18 mouse cellular contexts compared by ENCODE assay signal in genomic region chr2:181070136-181070535, GRCm38 (mm10). TPM values are rescaled to one million over a fixed set of nuclear protein-coding genes. Genes with fewer than 3 reads are reported as not detected.
DNase-seq lines count a peak whose midpoint lies in the region; ATAC-seq and TF ChIP-seq lines count a peak whose summit lies in the region.
"Had no signal": no experiment of that assay in that cellular context is flagged by ENCODE, and none has a peak within 500 bp of the region (broad histone marks: within the 10 kb centered on the region; RNA-seq: fewer than 3 reads in every experiment).

No protein-coding gene starts in this region.

- 40% methylated on average over 7 of the region's 7 CpGs for WGBS in stomach, embryonic 14.5 days
- WGBS in stomach, postnatal 0 days: 45% methylated on average over 7 of the region's 7 CpGs
- WGBS in thymus, adult 2 months: 72% methylated on average over 7 of the region's 7 CpGs

- no peaks in the 10 kb centered on the region for H3K9me3 ChIP-seq in stomach, embryonic 14.5 days (ENCODE audit: control insufficient read depth, low read depth, low read length)
- no peaks in the 10 kb centered on the region for H3K9me3 ChIP-seq in stomach, postnatal 0 days (ENCODE audit: control insufficient read depth, low read length)
- H3K9me3 ChIP-seq: forebrain, embryonic 15.5 days; heart, embryonic 12.5 days; kidney, embryonic 15.5 days had no signal

- H3K27me3 ChIP-seq in stomach, embryonic 14.5 days (ENCODE audit: control insufficient read depth, insufficient read depth, low read length): no peaks in the 10 kb centered on the region
- H3K27me3 ChIP-seq in stomach, postnatal 0 days (ENCODE audit: control insufficient read depth, insufficient read depth, low read length): no peaks in the 10 kb centered on the region
- no peaks in the 10 kb centered on the region for H3K27me3 ChIP-seq in thymus, adult 2 months (ENCODE audit: control insufficient read depth, insufficient read depth, low read length)
- H3K27me3 ChIP-seq: forebrain, embryonic 15.5 days had no signal

- no peaks in the 10 kb centered on the region for H3K36me3 ChIP-seq in stomach, embryonic 14.5 days (ENCODE audit: control insufficient read depth, insufficient read depth, low read length)
- no peaks in the 10 kb centered on the region for H3K36me3 ChIP-seq in stomach, postnatal 0 days (ENCODE audit: control insufficient read depth, insufficient read depth, low read length)
- H3K36me3 ChIP-seq in thymus, adult 2 months (ENCODE audit: control insufficient read depth, insufficient read depth, low read length): no peaks in the 10 kb centered on the region
- H3K36me3 ChIP-seq: forebrain, embryonic 15.5 days; heart, embryonic 12.5 days; kidney, embryonic 15.5 days had no signal

- no peak for DNase-seq in stomach, postnatal 0 days (ENCODE audit: low spot score)
- peak; percentile 55 to 63 for DNase-seq in layer of hippocampus, adult 2 months (ENCODE audit: low spot score in 2 of 2)
- peak; percentile 75 to 77 for DNase-seq in left cerebral cortex, postnatal 36 days (ENCODE audit: low spot score in 2 of 2)
- no peak for DNase-seq in urinary bladder, postnatal 14 days (ENCODE audit: low spot score)
- no peak for DNase-seq in kidney, postnatal 36 days
- DNase-seq in thymus, adult 2 months: no peak
- DNase-seq: adrenal gland, postnatal 10 days; cerebellum, adult 9-11 months; embryo, embryonic 11 days; heart, postnatal 36 days; lung, adult 2 months; midbrain, embryonic 14.5 days; thymus, postnatal 36 days had no signal

- intact Hi-C loops in left cerebral cortex, postnatal 36 days (cut with DNase I): loop anchor here (5.0 kb wide), 2 partner anchors 38 to 148 kb away; partner anchors contain the start of gene Ythdf1

- no peak for TF ChIP-seq CTCF in stomach, postnatal 0 days (IDR thresholded peaks at IDR 0.05; ENCODE audit: low read depth)
- TF ChIP-seq CTCF in layer of hippocampus, adult 2 months (conservative IDR thresholded peaks at IDR 0.05): no peak
- TF ChIP-seq CTCF in thymus, adult 2 months (IDR thresholded peaks at IDR 0.05; ENCODE audit: borderline replicate concordance, control insufficient read depth, extremely low read depth, insufficient read depth, low read length, poor library complexity): no peak

- no peak overlapping the region for H3K4me3 ChIP-seq in stomach, embryonic 14.5 days (ENCODE audit: low read depth, low read length)
- no peak overlapping the region for H3K4me3 ChIP-seq in stomach, postnatal 0 days (ENCODE audit: low read depth, low read length)
- no peak overlapping the region for H3K4me3 ChIP-seq in layer of hippocampus, adult 2 months
- no peak overlapping the region for H3K4me3 ChIP-seq in thymus, adult 2 months (ENCODE audit: control insufficient read depth, insufficient read depth, low read length)
- H3K4me3 ChIP-seq: forebrain, embryonic 15.5 days; heart, embryonic 12.5 days; kidney, embryonic 15.5 days had no signal

- H3K9ac ChIP-seq in stomach, embryonic 14.5 days (replicated peaks; ENCODE audit: low read depth, low read length): 0 out of 2 replicates have a peak overlapping the region, but pooled peaks have one; percentile 6
- H3K9ac ChIP-seq in stomach, postnatal 0 days (ENCODE audit: low read length): no peak overlapping the region
- H3K9ac ChIP-seq: forebrain, embryonic 15.5 days; heart, embryonic 12.5 days; kidney, embryonic 15.5 days had no signal

- H3K4me2 ChIP-seq in stomach, embryonic 14.5 days (replicated peaks; ENCODE audit: low read depth, low read length): no peak overlapping the region
- no peak overlapping the region for H3K4me2 ChIP-seq in stomach, postnatal 0 days (replicated peaks; ENCODE audit: low read depth)
- H3K4me2 ChIP-seq: forebrain, embryonic 15.5 days; heart, embryonic 12.5 days; kidney, embryonic 15.5 days had no signal

- no peak for TF ChIP-seq POLR2A in thymus, adult 2 months (IDR thresholded peaks at IDR 0.05; ENCODE audit: control insufficient read depth, extremely low read depth, insufficient read depth, low read length, poor library complexity)

- ATAC-seq in stomach, embryonic 14.5 days (ENCODE audit: insufficient number of reproducible peaks, insufficient read depth, low FRiP score, low read depth): no peak
- no peak for ATAC-seq in stomach, postnatal 0 days (ENCODE audit: low FRiP score, low TSS enrichment)
- ATAC-seq: forebrain, embryonic 15.5 days had no signal

- H3K27ac ChIP-seq in stomach, embryonic 14.5 days (ENCODE audit: low read length): no peak overlapping the region
- no peak overlapping the region for H3K27ac ChIP-seq in stomach, postnatal 0 days (replicated peaks)
- H3K27ac ChIP-seq in layer of hippocampus, adult 2 months: peak overlapping the region; percentile 67
- no peak overlapping the region for H3K27ac ChIP-seq in thymus, adult 2 months (ENCODE audit: control insufficient read depth, insufficient read depth, low read length)
- H3K27ac ChIP-seq: forebrain, embryonic 15.5 days; kidney, embryonic 15.5 days had no signal

- no peaks in the 10 kb centered on the region for H3K4me1 ChIP-seq in stomach, embryonic 14.5 days (ENCODE audit: control insufficient read depth, insufficient read depth, low read length)
- H3K4me1 ChIP-seq in stomach, postnatal 0 days (replicated peaks; ENCODE audit: control insufficient read depth, insufficient read depth): no peaks in the 10 kb centered on the region
- H3K4me1 ChIP-seq in thymus, adult 2 months (replicated peaks; ENCODE audit: control insufficient read depth, insufficient read depth, low read length): no peaks in the 10 kb centered on the region
- H3K4me1 ChIP-seq: forebrain, embryonic 15.5 days; heart, embryonic 12.5 days; kidney, embryonic 15.5 days had no signal

- TF ChIP-seq EP300 in stomach, postnatal 0 days (optimal IDR thresholded peaks at IDR 0.05): no peak

RNA-seq across cellular contexts. Expression of gene Chrna4, which starts 26.8 kb away (rescaled TPM):
- 1.5 and 2.2 TPM in 2 replicates for polyA plus RNA-seq in stomach, embryonic 14.5 days (2014; fragmentation: Nextera tagmentation; extraction: Ambion mirVana)
- 0.18 and 0.22 TPM in 2 replicates for polyA plus RNA-seq in stomach, postnatal 0 days (2015; fragmentation: Nextera tagmentation; extraction: Ambion mirVana)
- total RNA-seq in layer of hippocampus, adult 2 months (2021): 10 to 100 TPM; 14.1 to 15.7 TPM
- 10 to 100 TPM; 36.3 to 45.4 TPM for total RNA-seq in left cerebral cortex, postnatal 36 days (2021)
- polyA plus RNA-seq in thymus, adult 2 months (2012; rRNA removed): 0.18 and 0.27 TPM in 2 replicates
- total RNA-seq: heart, postnatal 36 days; megakaryocyte progenitor cell, adult 5-6 weeks had no signal
- polyA plus RNA-seq: lung, adult 2 months had no signal

Comparison
In these comparisons a context has a peak if more than half of its experiments do, and no peak if none do; other contexts are left out.
1. DNase-seq: peak in layer of hippocampus, adult 2 months (2 of 2) and left cerebral cortex, postnatal 36 days (2 of 2); none in stomach, postnatal 0 days (single experiment), urinary bladder, postnatal 14 days (single experiment), kidney, postnatal 36 days (0 of 2) and thymus, adult 2 months (single experiment).